Mouse (Mus musculus): Measurements from ENCODE around the gene Rab11a. TPM values are rescaled to one million over a fixed set of nuclear protein-coding genes. Genes with fewer than 3 reads are reported as not detected.
"Not testable (repeated sequence)": the region's sequence is repeated elsewhere in the genome, so short reads cannot be mapped to it uniquely, and the experiment has no call there.

Gene Rab11a
- total RNA-seq, 2 experiments from 2014 or later: 91.4 to 118 TPM

- DNase-seq: no peak
Measured at GRCm38 (mm10) chr9:64695266-64695665, 42.3 kb downstream of the Rab11a start.

GRCm38 (mm10) chr9:64693094-64693493, 44.5 kb downstream of the Rab11a start:
- DNase-seq: no peak

- no peak for DNase-seq
Measured at GRCm38 (mm10) chr9:64691176-64691575, 46.4 kb downstream of the Rab11a start.

GRCm38 (mm10) chr9:64690771-64691170, 46.8 kb downstream of the Rab11a start:
- no peak for DNase-seq

GRCm38 (mm10) chr9:64688015-64688394, 49.6 kb downstream of the Rab11a start:
- no peak for DNase-seq

- no peak for DNase-seq
Measured at GRCm38 (mm10) chr9:64687122-64688014, 50.2 kb downstream of the Rab11a start.

GRCm38 (mm10) chr9:64671341-64672319, 65.9 kb downstream of the Rab11a start:
- not testable (repeated sequence) for DNase-seq

- DNase-seq: no peak
Measured at GRCm38 (mm10) chr9:64668001-64668400, 69.6 kb downstream of the Rab11a start.

- no peak for DNase-seq
Measured at GRCm38 (mm10) chr9:64667513-64667912, 70.0 kb downstream of the Rab11a start.

- DNase-seq: no peak
Measured at GRCm38 (mm10) chr9:64666549-64666948, 71.0 kb downstream of the Rab11a start.

Small RNAs within 50 kb of the gene (microRNA-seq; reads per million reads assigned to microRNA genes)
- 0 reads per million in 2 experiments for gene Gm47308 (ENCODE audit: borderline replicate concordance in 2 of 2)

Other genes with a start within 250 kb of the Rab11a start
- gene Dennd4a, start 73.6 kb upstream of the Rab11a start, total RNA-seq (2021): 1 to 10 TPM; 3.1 to 3.4 TPM
- not detected for gene Slc24a1, start 213.8 kb upstream of the Rab11a start, total RNA-seq (2021)
- gene Ints14, start 223.1 kb upstream of the Rab11a start, total RNA-seq (2021): 10 to 100 TPM; 15.3 to 17.8 TPM